Mouse (Mus musculus) heart, adult 2 months (tissue): Measurements from ENCODE around the gene Uggt2.

Experiments used
- CTCF ChIP-seq: fragments of 200-600 bp; IDR thresholded peaks from 2 replicates; pipeline ENCODE4 v1.8.1; 2022; ENCODE audit warnings: antibody characterized with exemption, mild to moderate bottlenecking, moderate library complexity
- EP300 ChIP-seq: fragments of 200-500 bp; IDR thresholded peaks from 2 replicates; pipeline ENCODE4 v1.6.1; 2011; ENCODE audit warnings: low read depth, low read length, control low read depth; ENCODE audit not compliant: insufficient read depth

DNA sequence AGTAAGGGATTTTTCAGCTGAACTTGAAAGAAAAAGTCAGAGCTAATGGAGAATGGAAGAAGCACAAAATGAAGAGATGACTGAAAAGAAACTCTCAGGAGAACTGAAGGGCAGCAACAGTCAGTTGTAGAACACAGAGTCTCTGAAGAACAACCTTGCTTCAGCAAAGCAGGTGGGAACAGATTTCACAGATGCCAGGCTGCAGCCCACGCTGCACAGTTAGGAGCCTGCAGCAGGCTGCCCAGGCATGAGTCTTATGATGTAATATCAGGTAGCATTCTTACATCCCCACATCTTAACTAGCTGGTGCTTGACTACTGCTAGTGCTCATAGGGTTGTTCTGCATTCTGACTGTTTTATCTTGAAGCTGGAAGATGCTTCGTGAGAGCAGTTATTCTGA lies 38.5 kb downstream of the Uggt2 start:
- TF ChIP-seq CTCF (no peak), EP300 (no peak)
